Mouse (Mus musculus) forebrain, embryonic 16.5 days (tissue): ENCODE data around the gene Gtpbp4. TPM values are rescaled to one million over a fixed set of nuclear protein-coding genes. Genes with fewer than 3 reads are reported as not detected.
"Not testable (repeated sequence)": the region's sequence is repeated elsewhere in the genome, so short reads cannot be mapped to it uniquely, and the experiment has no call there.

Experiments used
- ATAC-seq: fragments of 200-750 bp; cut with Nextera tagmentation; 2 replicates; pipeline ENCODE4 v1.8.0; 2017; ENCODE audit warnings: mild to moderate bottlenecking, moderate library complexity
- H3K27ac ChIP-seq: fragments of 300-500 bp; sonication (generic); 2 replicates; pipeline ENCODE4 v1.5.1; 2014; ENCODE audit warnings: low read length, control low read depth
- H3K27me3 ChIP-seq: fragments of 300-500 bp; sonication (generic); replicated peaks from 2 replicates; pipeline ENCODE4 v1.6.1; 2014; ENCODE audit warnings: low read length; ENCODE audit not compliant: control insufficient read depth, insufficient read depth
- H3K36me3 ChIP-seq: fragments of 300-500 bp; sonication (generic); 2 replicates; pipeline ENCODE4 v1.6.1; 2014; ENCODE audit not compliant: control insufficient read depth, insufficient read depth
- H3K4me1 ChIP-seq: fragments of 300-500 bp; sonication (generic); replicated peaks from 2 replicates; pipeline ENCODE4 v1.6.1; 2014; ENCODE audit warnings: low read length; ENCODE audit not compliant: control insufficient read depth, insufficient read depth
- H3K4me2 ChIP-seq: fragments of 300-500 bp; sonication (generic); 2 replicates; pipeline ENCODE4 v1.6.1; 2014; ENCODE audit warnings: mild to moderate bottlenecking, low read length, control low read depth
- H3K4me3 ChIP-seq: fragments of 300-500 bp; sonication (generic); replicated peaks from 2 replicates; pipeline ENCODE4 v1.5.1; 2014; ENCODE audit warnings: mild to moderate bottlenecking, low read length, control low read depth
- H3K9ac ChIP-seq: fragments of 300-500 bp; sonication (generic); replicated peaks from 2 replicates; pipeline ENCODE4 v1.6.1; 2014; ENCODE audit warnings: low read depth, low read length, control low read depth
- H3K9me3 ChIP-seq: fragments of 300-500 bp; sonication (generic); 2 replicates; pipeline ENCODE4 v1.6.1; 2016; ENCODE audit warnings: low read length; ENCODE audit not compliant: control insufficient read depth
- WGBS: fragments of 180-500 bp; shearing (Covaris S2); extraction: QIAGEN DNeasy Blood & Tissue Kit; methylation state at CpG from one replicate; pipeline ENCODE4 v1.1.7; 2014; 5-methylcytosine and 5-hydroxymethylcytosine counted together
- polyA plus RNA-seq: library from polyadenylated mRNA; unstranded; fragments of >200 nt; fragmentation: Nextera tagmentation; extraction: Ambion mirVana; gene quantifications from 2 replicates; pipeline ENCODE4 v1.2.1, GENCODE M21; 2015

Gtpbp4 gene
- polyA plus RNA-seq, 1 experiment from 2014 or later: 78.4 TPM

GRCm38 (mm10) chr13:8995159-8995989, 509 bp downstream of the Gtpbp4 start:
- peak overlapping the region; percentile 80 for H3K9ac ChIP-seq
- peak; percentile 73 for ATAC-seq
- WGBS: 3% methylated on average over 33 of the region's 33 CpGs
- H3K4me2 ChIP-seq: peak overlapping the region; percentile 76
- H3K4me1 ChIP-seq: peaks cover 14% of the 10 kb centered on the region
- H3K36me3 ChIP-seq: peaks cover 6% of the 10 kb centered on the region
- no peaks in the 10 kb centered on the region for H3K27me3 ChIP-seq
- H3K9me3 ChIP-seq: no peaks in the 10 kb centered on the region
- peak overlapping the region; percentile 17; the same call in 1 of the 2 replicates for H3K27ac ChIP-seq
- peak overlapping the region; percentile 55 for H3K4me3 ChIP-seq

DNA sequence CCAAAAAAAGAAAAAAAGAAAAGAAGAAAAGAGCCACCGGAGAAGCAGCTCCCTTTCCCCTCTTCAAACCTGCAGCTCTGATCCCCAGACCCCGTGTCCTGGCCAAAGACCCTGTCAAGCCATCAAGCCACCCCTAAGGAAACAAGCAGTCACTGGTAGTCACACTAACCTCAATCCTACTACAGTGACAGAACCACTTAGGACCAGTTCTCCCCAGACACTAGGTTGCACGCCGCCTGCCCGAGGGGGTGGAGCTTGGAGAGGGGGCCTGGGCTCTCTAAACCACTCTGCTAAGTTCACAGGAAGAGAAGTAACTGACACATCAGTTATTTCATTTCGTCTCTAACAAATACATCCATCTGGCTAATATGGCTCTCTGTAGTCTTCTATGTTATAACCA, 3.7 kb downstream of the Gtpbp4 start:
- 93% methylated on average over 6 of the region's 6 CpGs for WGBS
- no peak overlapping the region for H3K4me2 ChIP-seq
- no peak overlapping the region for H3K27ac ChIP-seq
- H3K9ac ChIP-seq: no peak overlapping the region
- no peak for ATAC-seq
- peaks cover 20% of the 10 kb centered on the region for H3K36me3 ChIP-seq
- H3K9me3 ChIP-seq: no peaks in the 10 kb centered on the region
- no peaks in the 10 kb centered on the region for H3K27me3 ChIP-seq
- H3K4me3 ChIP-seq: no peak overlapping the region
- H3K4me1 ChIP-seq: peaks cover 14% of the 10 kb centered on the region

GRCm38 (mm10) chr13:8972972-8973371, 22.9 kb downstream of the Gtpbp4 start:
- Histone ChIP-seq H3K9ac (no peak overlapping the region), H3K9me3 (no peaks in the 10 kb centered on the region), H3K4me2 (no peak overlapping the region), H3K27me3 (no peaks in the 10 kb centered on the region), H3K4me3 (no peak overlapping the region), H3K36me3 (peaks cover 59% of the 10 kb centered on the region), H3K27ac (no peak overlapping the region), H3K4me1 (no peaks in the 10 kb centered on the region)
- 94% methylated on average over 3 of the region's 3 CpGs for WGBS
- no peak for ATAC-seq

- no peak overlapping the region for H3K9ac ChIP-seq
- no peak overlapping the region for H3K27ac ChIP-seq
- no peaks in the 10 kb centered on the region for H3K4me1 ChIP-seq
- ATAC-seq: no peak
- H3K4me2 ChIP-seq: no peak overlapping the region
- H3K27me3 ChIP-seq: no peaks in the 10 kb centered on the region
- H3K36me3 ChIP-seq: peaks cover 54% of the 10 kb centered on the region
- no peak overlapping the region for H3K4me3 ChIP-seq
- H3K9me3 ChIP-seq: no peaks in the 10 kb centered on the region
Measured at GRCm38 (mm10) chr13:8972369-8972768, 23.5 kb downstream of the Gtpbp4 start.

GRCm38 (mm10) chr13:8967742-8968141, 28.1 kb downstream of the Gtpbp4 start:
- Histone ChIP-seq H3K9me3 (no peaks in the 10 kb centered on the region), H3K4me3 (no peak overlapping the region), H3K27ac (no peak overlapping the region), H3K9ac (no peak overlapping the region), H3K4me1 (no peaks in the 10 kb centered on the region), H3K27me3 (no peaks in the 10 kb centered on the region), H3K36me3 (peaks cover 20% of the 10 kb centered on the region), H3K4me2 (no peak overlapping the region)
- 93% methylated on average over 8 of the region's 8 CpGs for WGBS
- ATAC-seq: no peak

DNA sequence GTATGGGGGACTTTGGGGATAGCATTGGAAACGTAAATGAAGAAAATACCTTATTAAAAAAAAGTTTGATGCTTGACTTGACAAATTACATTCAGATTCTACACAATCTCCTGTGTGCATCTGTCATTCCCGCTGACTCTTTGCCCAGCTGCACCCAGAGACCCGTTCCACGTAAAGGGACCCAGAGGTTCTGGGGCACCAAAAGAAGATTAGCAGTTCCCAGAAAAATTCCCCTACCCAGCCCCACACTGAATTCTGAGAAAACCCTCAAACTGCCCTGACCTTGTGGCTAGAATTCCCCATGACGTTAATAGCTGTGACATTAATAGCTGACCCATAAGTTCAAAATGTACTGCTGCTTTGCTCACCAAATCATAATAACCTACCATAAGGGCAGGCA, 30.7 kb downstream of the Gtpbp4 start:
- 98% methylated on average over 5 of the region's 5 CpGs for WGBS
- H3K36me3 ChIP-seq: peaks cover 9% of the 10 kb centered on the region
- H3K27ac ChIP-seq: no peak overlapping the region
- H3K27me3 ChIP-seq: no peaks in the 10 kb centered on the region
- no peak overlapping the region for H3K9ac ChIP-seq
- no peak for ATAC-seq
- no peaks in the 10 kb centered on the region for H3K4me1 ChIP-seq
- no peak overlapping the region for H3K4me2 ChIP-seq
- no peak overlapping the region for H3K4me3 ChIP-seq
- no peaks in the 10 kb centered on the region for H3K9me3 ChIP-seq

- H3K4me1 ChIP-seq, H3K9me3 ChIP-seq, H3K27ac ChIP-seq: not testable (repeated sequence)
Measured at GRCm38 (mm10) chr13:8962266-8962665, 33.6 kb downstream of the Gtpbp4 start.

DNA sequence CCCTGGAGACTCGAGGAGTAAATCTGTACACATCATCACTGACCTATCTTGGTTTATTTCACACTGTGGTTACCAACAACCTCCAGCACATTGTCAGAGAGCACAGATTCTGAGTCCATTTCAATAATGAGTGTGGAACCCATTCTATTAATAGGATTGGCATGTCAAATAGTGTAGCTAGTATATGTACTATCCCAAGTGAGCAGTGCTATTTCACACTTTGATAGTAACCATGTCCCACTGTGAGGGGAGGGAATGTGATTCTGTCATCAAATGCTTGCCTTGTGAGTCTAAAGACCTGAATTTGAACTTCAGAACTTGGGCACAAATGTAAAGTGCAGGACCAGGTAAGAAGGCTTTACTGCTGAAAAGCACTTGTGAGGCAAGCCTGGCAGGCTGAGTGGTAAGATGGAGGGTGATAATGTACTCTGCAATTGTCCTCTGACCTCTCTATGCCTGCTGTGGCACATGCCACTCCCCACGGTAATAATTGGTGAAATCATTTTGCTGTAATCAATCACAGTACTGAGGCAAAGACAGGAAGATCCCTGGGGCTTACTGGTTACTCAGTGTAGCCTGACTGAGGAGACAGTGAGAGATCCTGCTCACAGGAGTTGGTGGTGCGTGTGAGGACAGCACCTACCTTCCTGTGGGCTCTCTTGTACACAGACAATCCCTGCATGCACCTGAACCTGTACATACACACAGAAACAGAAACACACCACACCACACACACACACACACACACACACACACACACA, 34.6 kb downstream of the Gtpbp4 start:
- not testable (repeated sequence) for H3K9ac ChIP-seq, H3K4me2 ChIP-seq, H3K4me1 ChIP-seq, H3K9me3 ChIP-seq, H3K36me3 ChIP-seq, H3K4me3 ChIP-seq, ATAC-seq, H3K27me3 ChIP-seq, H3K27ac ChIP-seq
- 66% methylated on average over 2 of the region's 3 CpGs for WGBS

More at GRCm38 (mm10) chr13:8962266-8962665, 33.6 kb downstream of the Gtpbp4 start:
- H3K4me2 ChIP-seq, H3K36me3 ChIP-seq, H3K4me3 ChIP-seq, ATAC-seq, H3K27me3 ChIP-seq, H3K9ac ChIP-seq: not testable (repeated sequence)
- WGBS: 46% methylated on average over 5 of the region's 5 CpGs

GRCm38 (mm10) chr13:8959554-8959953, 36.3 kb downstream of the Gtpbp4 start:
- WGBS: 94% methylated on average over 5 of the region's 6 CpGs

More at GRCm38 (mm10) chr13:8959554-8959953, 36.3 kb downstream of the Gtpbp4 start:
- H3K4me2 ChIP-seq, H3K9ac ChIP-seq, ATAC-seq, H3K36me3 ChIP-seq, H3K27me3 ChIP-seq, H3K4me1 ChIP-seq, H3K9me3 ChIP-seq, H3K27ac ChIP-seq, H3K4me3 ChIP-seq: not testable (repeated sequence)
